Mouse (Mus musculus) hindbrain, postnatal 0 days (tissue): ENCODE data around the gene Fanca. TPM values are rescaled to one million over a fixed set of nuclear protein-coding genes. Genes with fewer than 3 reads are reported as not detected.

Source experiments
- ATAC-seq: fragments of 200-750 bp; cut with Nextera tagmentation; 2 replicates; pipeline ENCODE4 v1.8.0; 2017; ENCODE audit warnings: mild to moderate bottlenecking, moderate TSS enrichment, moderate library complexity
- DNase-seq: peaks from one replicate; pipeline ENCODE4 v3.0.0-alpha.2; 2015; ENCODE audit warnings: low spot score
- H3K27ac ChIP-seq: fragments of 300-500 bp; sonication (generic); 2 replicates; pipeline ENCODE4 v1.5.1; 2014; ENCODE audit warnings: mild to moderate bottlenecking
- H3K27me3 ChIP-seq: fragments of 300-500 bp; sonication (generic); 2 replicates; pipeline ENCODE4 v1.6.1; 2014; ENCODE audit warnings: low read length, mixed read lengths; ENCODE audit not compliant: insufficient read depth
- H3K36me3 ChIP-seq: fragments of 300-500 bp; sonication (generic); 2 replicates; pipeline ENCODE4 v1.6.1; 2014; ENCODE audit warnings: low read length, mixed read lengths; ENCODE audit not compliant: insufficient read depth
- H3K4me1 ChIP-seq: fragments of 300-500 bp; sonication (generic); 2 replicates; pipeline ENCODE4 v1.6.1; 2014; ENCODE audit warnings: antibody characterized with exemption, low read length, mixed read lengths; ENCODE audit not compliant: insufficient read depth
- H3K4me2 ChIP-seq: fragments of 300-500 bp; sonication (generic); 2 replicates; pipeline ENCODE4 v1.6.1; 2014; ENCODE audit warnings: low read depth, mild to moderate bottlenecking, low read length, moderate library complexity, mixed read lengths
- H3K4me3 ChIP-seq: fragments of 300-500 bp; sonication (generic); 2 replicates; pipeline ENCODE4 v1.5.1; 2014; ENCODE audit warnings: low read length
- H3K9ac ChIP-seq: fragments of 300-500 bp; sonication (generic); replicated peaks from 2 replicates; pipeline ENCODE4 v1.6.1; 2014; ENCODE audit warnings: mild to moderate bottlenecking, low read length, moderate library complexity, mixed read lengths
- H3K9me3 ChIP-seq: fragments of 300-500 bp; sonication (generic); 2 replicates; pipeline ENCODE4 v1.6.1; 2016; ENCODE audit warnings: low read length, mixed read lengths
- CTCF ChIP-seq: IDR thresholded peaks from 2 replicates; pipeline ENCODE4 v1.5.1; 2016; ENCODE audit warnings: antibody characterized with exemption, control low read depth, low read depth
- WGBS: fragments of 180-500 bp; shearing (Covaris S2); extraction: QIAGEN DNeasy Blood & Tissue Kit; methylation state at CpG from one replicate; pipeline ENCODE4 v1.1.7; 2014; 5-methylcytosine and 5-hydroxymethylcytosine counted together
- polyA plus RNA-seq: library from polyadenylated mRNA; unstranded; fragments of >200 nt; fragmentation: Nextera tagmentation; extraction: Ambion mirVana; gene quantifications from 2 replicates; pipeline ENCODE4 v1.2.1, GENCODE M21; 2015
- total RNA-seq: library from RNA; depleted of rRNA; stranded (reverse); fragments of >200 nt; gene quantifications from 2 replicates; pipeline ENCODE4 v1.2.3, GENCODE M21; 2014

Fanca gene
- total and polyA plus RNA-seq, 2 experiments from 2014 or later, result 5.8 to 13.5 TPM

DNA sequence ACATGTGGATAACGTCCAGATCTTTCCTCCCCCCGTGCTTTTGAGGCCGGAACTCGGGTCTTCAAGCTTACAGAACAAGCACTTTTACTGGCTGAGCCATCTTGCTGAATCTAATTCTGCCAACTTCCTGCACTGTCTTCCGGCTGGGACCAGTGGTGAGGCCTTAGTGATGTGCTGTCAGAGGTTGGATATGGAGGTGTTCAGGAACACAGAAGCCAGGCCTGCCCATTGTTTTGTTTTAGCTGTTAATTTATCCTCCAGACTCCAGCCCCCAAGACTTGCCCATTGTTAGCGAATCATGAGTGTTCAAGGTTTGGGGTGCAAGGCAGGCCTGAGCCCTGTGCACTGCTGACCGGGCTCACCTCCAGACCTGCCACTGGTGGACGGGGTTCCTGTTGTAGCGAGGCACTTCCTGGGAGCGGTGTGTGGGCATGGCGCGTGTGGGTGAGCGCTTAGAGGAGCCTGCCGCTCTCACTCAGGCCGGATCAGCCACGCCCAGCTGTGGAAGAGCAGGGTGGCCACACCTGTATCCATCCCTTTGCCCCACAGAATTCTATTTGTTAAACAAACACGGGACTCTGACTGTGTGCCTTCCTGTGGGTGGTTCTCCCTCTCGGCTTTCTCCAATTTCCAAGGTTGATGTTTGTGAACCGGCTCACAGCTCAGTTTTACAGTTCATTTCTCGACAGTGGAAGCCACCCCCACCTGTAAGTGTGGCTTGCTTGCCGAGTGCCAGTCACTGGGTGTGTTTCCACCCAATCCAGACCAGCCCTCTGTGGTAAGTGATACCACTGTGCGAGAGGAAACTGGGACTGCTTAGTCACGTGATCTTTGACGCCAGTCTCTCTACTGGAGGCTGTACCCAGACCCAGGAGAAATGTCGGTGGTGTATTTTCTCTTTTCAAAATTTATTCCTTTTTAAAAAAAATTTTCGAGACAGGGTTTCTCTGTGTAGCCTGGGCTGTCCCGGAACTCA lies 23.0 kb upstream of the Fanca start:
- ATAC-seq (no peak), DNase-seq (no peak)
- TF ChIP-seq CTCF, result no peak
- H3K27me3 ChIP-seq, result no peaks in the 10 kb centered on the region
- H3K4me3 ChIP-seq, result no peak overlapping the region
- H3K4me2 ChIP-seq, result no peak overlapping the region
- H3K36me3 ChIP-seq, result no peaks in the 10 kb centered on the region
- H3K27ac ChIP-seq, result no peak overlapping the region
- no peak overlapping the region for H3K9ac ChIP-seq
- H3K9me3 ChIP-seq, result no peaks in the 10 kb centered on the region
- no peaks in the 10 kb centered on the region for H3K4me1 ChIP-seq
- 89% methylated on average over 27 of the region's 27 CpGs for WGBS

DNA sequence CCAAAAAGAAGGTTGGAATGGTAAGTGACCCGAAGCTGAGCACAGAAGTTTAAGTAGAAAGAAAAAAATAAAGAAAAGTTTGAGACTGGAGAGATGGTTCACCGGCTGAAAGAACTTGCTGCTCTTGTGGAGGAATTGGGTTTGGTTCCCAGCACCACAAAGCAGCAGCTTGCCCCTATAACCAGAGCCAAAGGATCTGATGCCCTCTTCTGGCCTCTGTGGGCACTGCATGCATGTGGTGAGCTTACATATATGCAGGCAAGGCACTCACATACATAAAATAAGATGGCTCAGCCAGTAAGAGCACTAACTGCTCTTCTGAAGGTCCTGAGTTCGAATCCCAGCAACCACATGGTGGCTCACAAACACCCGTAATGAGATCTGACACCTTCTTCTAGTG lies 21.7 kb upstream of the Fanca start:
- WGBS, result 97% methylated on average over 4 of the region's 4 CpGs
- H3K4me3 ChIP-seq, result no peak overlapping the region

DNA sequence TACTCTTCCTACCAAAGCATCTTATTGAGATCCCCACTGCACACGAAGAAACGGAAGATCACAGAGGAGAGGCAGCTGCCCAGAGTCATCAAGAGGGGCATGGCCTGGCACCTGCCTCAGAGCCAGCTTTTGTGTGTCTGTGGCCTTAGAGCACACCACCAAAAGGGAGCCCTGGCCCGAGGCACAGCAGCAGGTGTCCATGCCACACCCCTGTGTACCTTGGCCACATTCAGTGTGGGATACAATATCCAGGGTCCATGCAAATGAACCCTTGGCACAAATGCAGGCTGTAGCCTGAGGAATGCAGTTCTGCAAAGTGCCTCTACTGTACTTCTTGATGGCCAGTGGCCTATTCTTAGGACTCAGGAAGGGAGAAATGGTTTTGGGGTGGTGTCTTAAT lies 19.1 kb upstream of the Fanca start:
- WGBS, result 85% methylated on average over 3 of the region's 3 CpGs
- no peak overlapping the region for H3K4me2 ChIP-seq
- H3K27ac ChIP-seq, result no peak overlapping the region
- no peak for DNase-seq
- no peak overlapping the region for H3K4me3 ChIP-seq
- no peak for TF ChIP-seq CTCF
- peaks cover 10% of the 10 kb centered on the region for H3K4me1 ChIP-seq
- H3K9ac ChIP-seq, result no peak overlapping the region
- ATAC-seq, result no peak
- H3K9me3 ChIP-seq, result no peaks in the 10 kb centered on the region
- H3K36me3 ChIP-seq, result no peaks in the 10 kb centered on the region
- no peaks in the 10 kb centered on the region for H3K27me3 ChIP-seq

More for the DNA sequence above, 21.7 kb upstream of the Fanca start:
- Histone ChIP-seq H3K27me3 (no peaks in the 10 kb centered on the region), H3K9me3 (no peaks in the 10 kb centered on the region), H3K9ac (no peak overlapping the region), H3K4me2 (no peak overlapping the region), H3K36me3 (no peaks in the 10 kb centered on the region), H3K4me1 (no peaks in the 10 kb centered on the region), H3K27ac (no peak overlapping the region)
- DNase-seq, result no peak
- peak; percentile 38 for TF ChIP-seq CTCF
- ATAC-seq, result no peak

DNA sequence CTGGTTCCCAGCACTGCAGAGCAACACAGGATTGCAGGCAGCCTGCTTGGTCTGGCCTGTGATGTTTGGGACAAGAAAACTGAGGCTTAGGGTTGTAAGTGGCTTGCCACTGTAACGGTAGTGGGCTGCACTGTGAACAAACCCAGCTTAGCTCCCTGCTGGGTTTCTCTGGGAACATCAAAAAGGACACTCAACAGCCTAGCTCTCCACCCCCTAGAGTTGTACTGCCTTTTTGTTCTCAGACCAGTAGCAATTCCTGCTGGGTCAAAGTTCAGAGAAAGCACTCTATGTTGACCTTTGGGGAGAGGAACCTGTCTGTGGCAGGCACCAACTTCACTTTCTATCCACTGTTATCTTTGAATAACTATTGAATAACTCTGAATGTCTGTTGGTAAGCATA lies 16.1 kb upstream of the Fanca start:
- Histone ChIP-seq H3K4me2 (peak overlapping the region; percentile 67), H3K9ac (peak overlapping the region; percentile 85; the same call in 1 of the 2 replicates), H3K9me3 (no peaks in the 10 kb centered on the region), H3K4me3 (peak overlapping the region; percentile 76), H3K36me3 (no peaks in the 10 kb centered on the region), H3K4me1 (peaks cover 12% of the 10 kb centered on the region), H3K27me3 (no peaks in the 10 kb centered on the region), H3K27ac (peak overlapping the region; percentile 71)
- DNase-seq (no peak), ATAC-seq (no peak)
- TF ChIP-seq CTCF, result no peak
- WGBS, result 0% methylated on average over 1 of the region's 1 CpGs

DNA sequence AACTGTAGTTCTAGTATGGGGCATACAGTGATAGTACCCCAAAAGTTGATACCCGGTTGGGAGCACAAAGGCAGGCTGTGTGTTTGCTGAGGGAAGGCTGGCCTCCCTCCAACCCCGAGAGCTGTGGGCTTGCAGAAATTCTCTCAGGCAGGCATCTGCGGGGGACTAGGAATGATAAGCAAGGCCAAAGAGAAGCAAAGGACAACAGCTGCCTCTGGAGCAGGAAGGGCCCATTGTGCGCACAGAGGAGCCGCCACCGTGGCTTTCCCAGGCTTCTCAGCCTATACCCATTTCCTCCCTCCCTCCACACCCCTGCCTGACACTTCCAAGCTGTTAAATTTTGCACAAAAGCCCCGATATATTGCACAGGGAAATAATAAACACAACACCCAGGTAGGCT lies 15.5 kb upstream of the Fanca start:
- no peak for ATAC-seq
- Histone ChIP-seq H3K4me1 (peaks cover 12% of the 10 kb centered on the region), H3K9ac (peak overlapping the region; percentile 85; the same call in 1 of the 2 replicates), H3K27ac (peak overlapping the region; percentile 71), H3K9me3 (no peaks in the 10 kb centered on the region), H3K27me3 (no peaks in the 10 kb centered on the region), H3K36me3 (no peaks in the 10 kb centered on the region), H3K4me2 (peak overlapping the region; percentile 67), H3K4me3 (peak overlapping the region; percentile 76)
- TF ChIP-seq CTCF, result no peak
- DNase-seq, result peak; percentile 32
- WGBS, result 1% methylated on average over 7 of the region's 7 CpGs

DNA sequence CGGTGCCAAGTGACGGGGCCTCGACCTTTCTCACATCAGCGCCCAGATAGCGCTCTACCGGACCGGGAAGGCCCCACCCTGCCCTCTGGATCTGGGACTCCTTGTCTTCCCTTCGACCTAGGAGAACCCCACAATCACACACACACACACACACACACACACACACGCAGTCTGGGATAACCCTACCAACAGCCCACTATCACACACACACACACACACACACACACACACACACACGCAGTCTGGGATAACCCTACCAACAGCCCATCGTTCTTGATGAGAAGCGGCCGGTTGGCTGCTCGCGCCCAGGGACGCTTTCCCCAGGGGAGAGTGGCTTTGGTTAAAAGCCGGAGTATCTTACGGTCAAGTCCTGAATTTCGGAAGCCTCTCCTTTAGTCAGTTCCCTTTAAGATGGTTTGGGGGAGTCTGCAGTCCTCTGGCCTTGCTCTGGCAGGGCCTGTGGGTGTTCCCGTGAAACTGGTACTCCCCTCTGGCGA lies 14.8 kb upstream of the Fanca start:
- peak overlapping the region; percentile 95 for H3K27ac ChIP-seq
- peaks cover 12% of the 10 kb centered on the region for H3K4me1 ChIP-seq
- H3K27me3 ChIP-seq, result no peaks in the 10 kb centered on the region
- WGBS, result 2% methylated on average over 19 of the region's 21 CpGs
- TF ChIP-seq CTCF, result no peak
- H3K9ac ChIP-seq, result peak overlapping the region; percentile 85
- H3K4me2 ChIP-seq, result peak overlapping the region; percentile 67
- no peaks in the 10 kb centered on the region for H3K9me3 ChIP-seq
- peak; percentile 56 for DNase-seq
- H3K4me3 ChIP-seq, result peak overlapping the region; percentile 76
- peak; percentile 41 for ATAC-seq
- H3K36me3 ChIP-seq, result no peaks in the 10 kb centered on the region
